Mouse (Mus musculus) adrenal gland, postnatal 14 days (tissue): ENCODE data around the gene 1700024B05Rik. TPM values are rescaled to one million over a fixed set of nuclear protein-coding genes. Genes with fewer than 3 reads are reported as not detected.
"Not testable (repeated sequence)": the region's sequence is repeated elsewhere in the genome, so short reads cannot be mapped to it uniquely, and the experiment has no call there.

Experiments used
- DNase-seq: peaks from one replicate; pipeline ENCODE4 v3.0.0; 2021; ENCODE audit warnings: mixed read lengths
- long read RNA-seq, 2 experiments: library from polyadenylated mRNA; stranded (forward); transcript quantifications; one replicate each; pipeline ENCODE4 v2.0.0; 2021
- total RNA-seq: library from RNA; stranded (reverse); gene quantifications from 2 replicates; pipeline ENCODE4 v1.2.3, GENCODE M21; 2021

The 1700024B05Rik gene
- total RNA-seq, result not detected in 2 replicates
- long read RNA-seq, experiment 1, result 0 reads
- long read RNA-seq, experiment 2, result 0 reads

DNA sequence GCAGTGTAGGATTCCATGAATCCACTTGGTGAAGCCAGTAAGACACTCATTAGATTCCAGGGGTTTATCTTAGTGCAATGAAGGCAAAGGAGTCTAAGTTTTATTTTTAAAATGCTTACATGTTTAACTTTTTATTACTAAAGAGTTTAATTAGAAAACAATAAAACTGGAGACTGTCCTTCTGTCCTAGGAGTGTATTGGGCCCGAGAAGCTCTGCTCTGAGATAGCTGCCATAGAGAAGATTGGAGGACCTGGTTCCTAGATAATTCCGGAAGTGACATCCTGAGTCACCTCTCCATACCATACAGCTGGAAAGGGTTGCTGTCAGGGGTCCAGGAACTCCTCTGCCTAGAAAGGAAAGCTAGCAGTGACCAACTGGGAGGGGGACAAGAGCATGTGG, at the start of gene 1700024B05Rik:
Gene 1700024B05Rik (plus strand): TSS at position 301 of the 400 bp plus-strand sequence.
- not testable (repeated sequence) for DNase-seq

DNA sequence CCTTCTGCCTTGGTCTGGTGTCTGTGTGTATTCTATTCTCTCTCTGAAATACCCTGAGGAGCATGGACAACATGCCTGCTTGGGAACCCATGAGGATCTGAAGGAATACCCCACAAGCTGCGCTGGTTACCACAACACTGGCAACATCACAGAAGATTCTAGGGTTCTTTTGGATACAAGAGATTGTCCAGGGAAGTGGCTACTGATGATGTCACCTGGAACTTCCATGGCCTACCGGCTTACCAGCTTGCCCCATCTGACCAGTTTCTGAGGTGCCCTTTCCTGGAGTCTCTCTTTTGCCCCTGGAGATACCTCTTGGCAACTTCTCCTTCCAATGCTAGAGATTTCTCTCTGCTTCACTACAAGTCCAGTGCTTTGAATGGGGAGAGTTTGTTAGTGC, 36.6 kb upstream of the 1700024B05Rik start, which contains the start of gene Gm7980:
Gene Gm7980 (minus strand): TSS at position 101 of the 400 bp plus-strand sequence.
- not testable (repeated sequence) for DNase-seq

DNA sequence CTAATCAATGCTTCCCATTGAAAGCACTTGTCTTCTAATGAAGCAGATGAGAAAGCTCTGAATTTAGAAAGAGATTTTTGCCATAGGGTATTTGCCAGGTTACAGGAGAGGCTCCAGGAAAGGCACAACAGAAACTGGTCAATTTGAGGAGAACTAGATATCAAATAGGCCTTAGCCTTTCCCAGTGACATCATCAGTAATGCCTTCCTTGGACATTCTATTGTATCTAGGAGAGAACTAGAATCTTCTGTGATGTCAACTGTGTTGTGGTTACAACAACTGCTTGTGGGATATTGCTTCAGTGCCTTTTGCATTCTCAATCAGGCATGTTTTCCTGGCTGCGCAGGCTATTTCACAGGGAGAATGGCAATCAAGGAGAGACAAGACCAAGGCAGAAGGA, 19.1 kb upstream of the 1700024B05Rik start, which contains the start of gene 1700049E17Rik1:
Gene 1700049E17Rik1 (plus strand): TSS at position 301 of the 400 bp plus-strand sequence.
- DNase-seq, result not testable (repeated sequence)

DNA sequence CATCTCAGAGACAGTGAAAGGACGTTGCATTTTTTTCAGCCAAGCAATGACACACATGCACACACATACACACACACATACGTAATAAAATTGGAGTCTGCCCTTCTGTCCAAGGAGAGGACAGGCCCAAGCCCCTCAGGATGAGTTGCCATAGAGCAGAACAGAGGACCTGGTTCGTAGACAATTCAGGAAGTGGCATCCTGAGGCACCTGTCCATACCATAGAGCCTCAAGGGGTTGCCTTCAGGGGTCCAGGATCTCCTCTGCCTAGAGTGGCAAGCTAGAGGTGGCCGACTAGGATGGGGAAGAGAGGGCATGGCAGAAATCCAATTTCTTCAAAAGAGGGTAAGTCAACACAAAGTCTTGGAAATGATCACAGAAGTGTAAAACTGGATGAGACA, 20.3 kb downstream of the 1700024B05Rik start:
- DNase-seq, result not testable (repeated sequence)

DNA sequence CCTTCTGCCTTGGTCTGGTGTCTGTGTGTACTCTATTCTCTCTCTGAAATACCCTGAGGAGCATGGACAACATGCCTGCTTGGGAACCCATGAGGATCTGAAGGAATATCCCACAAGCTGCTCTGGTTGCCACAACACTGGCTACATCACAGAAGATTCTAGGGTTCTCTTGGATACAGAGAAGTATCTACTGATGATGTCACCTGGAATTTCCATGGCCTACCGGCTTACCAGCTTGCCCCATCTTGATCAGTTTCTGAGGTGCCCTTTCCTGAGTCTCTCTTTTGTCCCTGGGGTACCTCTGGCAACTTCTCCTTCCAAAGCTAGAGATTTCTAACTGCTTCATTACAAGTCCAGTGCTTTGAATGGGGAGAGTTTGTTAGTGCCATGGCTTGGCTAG, 24.0 kb downstream of the 1700024B05Rik start, which contains the start of gene Gm6401:
Gene Gm6401 (minus strand): TSS at position 101 of the 400 bp plus-strand sequence.
- DNase-seq, result not testable (repeated sequence)

DNA sequence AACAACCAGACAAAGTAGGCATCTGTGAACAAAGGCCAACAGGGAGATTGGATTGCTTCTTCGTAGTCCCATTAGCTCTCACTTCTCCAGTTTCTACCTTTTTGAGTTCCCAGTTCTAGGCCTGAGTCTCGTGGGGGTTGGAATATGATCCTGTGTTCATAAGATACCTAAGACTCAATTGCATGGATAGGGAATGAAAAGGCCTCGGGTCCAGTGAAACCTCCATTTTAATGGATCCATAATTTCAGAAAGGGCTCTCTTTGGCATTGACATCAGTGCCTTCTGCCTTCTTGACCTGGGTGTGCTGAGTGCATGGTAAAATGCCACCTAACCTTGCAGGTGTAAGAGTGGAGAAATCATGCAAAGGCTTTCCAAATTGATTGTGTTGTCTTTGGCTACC, 24.8 kb downstream of the 1700024B05Rik start:
- not testable (repeated sequence) for DNase-seq

DNA sequence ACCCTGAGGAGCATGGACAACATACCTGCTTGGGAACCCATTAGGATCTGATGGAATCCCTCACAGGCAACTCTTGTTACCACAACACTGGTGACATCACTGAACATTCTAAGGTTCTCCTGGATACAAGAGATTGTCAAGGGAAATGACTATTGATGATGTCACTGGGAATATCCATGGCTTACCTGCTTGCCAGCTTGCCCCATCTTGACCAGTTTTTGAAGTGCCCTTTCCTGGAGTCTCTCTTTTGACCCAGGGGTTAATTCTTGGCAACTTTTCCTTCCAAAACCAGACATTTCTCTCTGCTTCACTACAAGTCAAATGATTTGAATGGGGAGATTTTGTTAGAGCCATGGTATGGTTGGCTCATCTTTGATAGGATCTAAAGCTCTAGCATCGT, 39.4 kb downstream of the 1700024B05Rik start, which contains the start of gene Gm3543:
Gene Gm3543 (minus strand): TSS at position 101 of the 400 bp plus-strand sequence.
- not testable (repeated sequence) for DNase-seq

Other genes with a start within 250 kb of the 1700024B05Rik start
- not detected in 2 replicates for gene Gm8068, start 242.1 kb upstream of the 1700024B05Rik start, total RNA-seq
- gene Gm7929, start 193.4 kb upstream of the 1700024B05Rik start, total RNA-seq, result not detected in 2 replicates
- gene Gm47189, start 171.6 kb upstream of the 1700024B05Rik start, total RNA-seq, result not detected in 2 replicates
- gene Gm7980, start 36.7 kb upstream of the 1700024B05Rik start, total RNA-seq, result not detected in 2 replicates
- gene 1700049E17Rik1, start 19.0 kb upstream of the 1700024B05Rik start, total RNA-seq, result not detected in 2 replicates
- not detected in 2 replicates for gene Gm6401, start 23.9 kb downstream of the 1700024B05Rik start, total RNA-seq
- gene Gm3543, start 39.3 kb downstream of the 1700024B05Rik start, total RNA-seq, result not detected in 2 replicates
- not detected in 2 replicates for gene Gm7951, start 173.4 kb downstream of the 1700024B05Rik start, total RNA-seq
- gene Gm17027, start 218.6 kb downstream of the 1700024B05Rik start, total RNA-seq, result not detected in 2 replicates
- not detected in 2 replicates for gene Gm3573, start 246.8 kb downstream of the 1700024B05Rik start, total RNA-seq